Mouse (Mus musculus) stomach, embryonic 14.5 days (tissue): ENCODE measurements around the gene Prss58. TPM values are rescaled to one million over a fixed set of nuclear protein-coding genes. Genes with fewer than 3 reads are reported as not detected.

Source experiments
- ATAC-seq: fragments of 200-750 bp; cut with Nextera tagmentation; 2 replicates; pipeline ENCODE4 v1.8.0; 2017; ENCODE audit warnings: low read depth, moderate TSS enrichment; ENCODE audit not compliant: insufficient number of reproducible peaks, insufficient read depth, low FRiP score
- H3K27ac ChIP-seq: fragments of 300-500 bp; sonication (generic); 2 replicates; pipeline ENCODE4 v1.5.1; 2014; ENCODE audit warnings: mild to moderate bottlenecking, low read length, moderate library complexity, mixed read lengths
- H3K27me3 ChIP-seq: fragments of 300-500 bp; sonication (generic); 2 replicates; pipeline ENCODE4 v1.6.1; 2014; ENCODE audit warnings: low read length, control low read depth, mixed read lengths; ENCODE audit not compliant: control insufficient read depth, insufficient read depth
- H3K36me3 ChIP-seq: fragments of 300-500 bp; sonication (generic); 2 replicates; pipeline ENCODE4 v1.6.1; 2014; ENCODE audit warnings: mild to moderate bottlenecking, control low read depth, low read length, moderate library complexity, mixed read lengths; ENCODE audit not compliant: control insufficient read depth, insufficient read depth
- H3K4me1 ChIP-seq: fragments of 300-500 bp; sonication (generic); 2 replicates; pipeline ENCODE4 v1.6.1; 2014; ENCODE audit warnings: low read length, control low read depth, mixed read lengths; ENCODE audit not compliant: control insufficient read depth, insufficient read depth
- H3K4me2 ChIP-seq: fragments of 300-500 bp; sonication (generic); replicated peaks from 2 replicates; pipeline ENCODE4 v1.6.1; 2014; ENCODE audit warnings: low read depth, low read length, control low read depth
- H3K4me3 ChIP-seq: fragments of 300-500 bp; sonication (generic); 2 replicates; pipeline ENCODE4 v1.5.1; 2014; ENCODE audit warnings: low read depth, low read length, control low read depth
- H3K9ac ChIP-seq: fragments of 300-500 bp; sonication (generic); replicated peaks from 2 replicates; pipeline ENCODE4 v1.6.1; 2014; ENCODE audit warnings: low read depth, mild to moderate bottlenecking, control low read depth, low read length, moderate library complexity, mixed read lengths
- H3K9me3 ChIP-seq: fragments of 300-500 bp; sonication (generic); 2 replicates; pipeline ENCODE4 v1.6.1; 2016; ENCODE audit warnings: low read depth, low read length, control low read depth; ENCODE audit not compliant: control insufficient read depth
- WGBS: fragments of 180-500 bp; shearing (Covaris S2); extraction: QIAGEN DNeasy Blood & Tissue Kit; methylation state at CpG from one replicate; pipeline ENCODE4 v1.1.7; 2014; 5-methylcytosine and 5-hydroxymethylcytosine counted together
- polyA plus RNA-seq: library from polyadenylated mRNA; unstranded; fragments of >200 nt; fragmentation: Nextera tagmentation; extraction: Ambion mirVana; gene quantifications from 2 replicates; pipeline ENCODE4 v1.2.1, GENCODE M21; 2014

Gene Prss58
- not detected in 2 replicates for polyA plus RNA-seq

DNA sequence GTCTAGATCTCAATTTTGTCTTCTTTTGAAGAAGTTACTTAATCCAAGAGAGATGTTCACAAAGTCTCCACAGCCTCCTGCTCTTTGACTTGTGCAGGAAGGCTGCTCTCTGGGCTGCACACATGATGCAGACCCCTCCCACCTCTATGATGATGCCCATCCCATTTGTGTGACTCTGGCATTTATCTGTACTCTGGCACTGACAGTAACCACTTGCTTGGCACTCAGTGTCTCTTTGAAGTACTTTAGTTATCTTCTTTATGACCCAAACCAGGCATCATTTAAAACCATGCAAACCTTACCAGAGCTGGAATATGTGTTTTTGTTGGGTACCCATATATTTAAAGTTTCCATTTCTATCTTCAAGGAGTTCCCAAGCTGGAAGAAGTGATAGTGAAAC is at the start of gene Prss58:
Gene Prss58, minus strand, starts transcription at position 101 of the 400 bp plus-strand sequence.
- H3K36me3 ChIP-seq = no peaks in the 10 kb centered on the region
- no peaks in the 10 kb centered on the region for H3K27me3 ChIP-seq
- no peaks in the 10 kb centered on the region for H3K9me3 ChIP-seq
- H3K4me2 ChIP-seq = no peak within 1 kb of the TSS
- no peaks in the 10 kb centered on the region for H3K4me1 ChIP-seq
- H3K27ac ChIP-seq = no peak within 1 kb of the TSS
- no peak within 1 kb of the TSS for H3K9ac ChIP-seq
- no peak within 1 kb of the TSS for H3K4me3 ChIP-seq
- ATAC-seq = no peak

DNA sequence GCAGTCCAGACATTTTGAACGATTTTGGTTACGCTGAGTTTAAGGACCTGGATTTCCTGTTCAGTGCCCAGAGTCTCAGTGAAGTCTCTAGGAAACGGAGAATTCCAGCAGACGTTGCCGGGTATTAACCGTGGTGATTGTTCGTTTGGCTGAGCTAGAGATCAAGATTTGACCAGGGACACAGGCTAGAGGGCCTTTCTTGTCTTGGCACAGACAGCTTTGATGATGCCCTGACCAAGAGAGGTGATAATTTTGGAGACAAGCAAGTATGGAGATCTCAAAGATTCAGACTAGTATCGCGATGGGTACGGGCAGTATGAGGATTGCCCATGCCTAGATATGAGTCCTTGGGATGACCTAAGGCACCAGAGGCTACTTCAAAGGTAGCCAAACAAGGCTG is 40.3 kb upstream of the Prss58 start, which contains the start of gene 1700074P13Rik:
Gene 1700074P13Rik, minus strand, starts transcription at position 101 of the 400 bp plus-strand sequence.
- H3K27me3 ChIP-seq = no peaks in the 10 kb centered on the region
- no peaks in the 10 kb centered on the region for H3K36me3 ChIP-seq
- no peak within 1 kb of the TSS for H3K27ac ChIP-seq
- H3K4me3 ChIP-seq = no peak within 1 kb of the TSS
- H3K4me1 ChIP-seq = no peaks in the 10 kb centered on the region
- 95% methylated on average over 10 of the region's 10 CpGs for WGBS
- no peak within 1 kb of the TSS for H3K9ac ChIP-seq
- no peak for ATAC-seq
- no peaks in the 10 kb centered on the region for H3K9me3 ChIP-seq
- no peak within 1 kb of the TSS for H3K4me2 ChIP-seq

DNA sequence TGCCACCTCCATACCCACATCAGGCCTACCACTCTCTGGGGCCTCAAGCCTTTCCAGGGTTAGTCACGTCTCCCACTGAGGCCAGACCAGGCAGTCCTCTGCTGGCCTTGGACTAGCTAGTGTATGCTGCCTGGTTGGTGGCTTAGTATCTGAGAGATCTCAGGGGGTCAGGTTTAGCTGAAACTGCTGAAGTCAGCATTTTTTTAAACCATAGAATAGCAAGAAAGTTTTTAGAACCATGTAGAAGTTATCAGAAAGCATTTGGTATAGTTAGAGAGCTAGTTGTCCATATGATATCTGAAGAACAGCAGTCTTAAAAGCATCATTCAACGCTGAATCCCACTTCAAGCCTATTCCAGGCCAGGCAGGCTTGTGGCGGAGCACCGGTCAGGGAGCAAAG is 19.8 kb upstream of the Prss58 start:
- H3K27me3 ChIP-seq = no peaks in the 10 kb centered on the region
- H3K4me1 ChIP-seq = no peaks in the 10 kb centered on the region
- H3K4me2 ChIP-seq = no peak overlapping the region
- 80% methylated on average over 4 of the region's 4 CpGs for WGBS
- H3K27ac ChIP-seq = no peak overlapping the region
- no peak overlapping the region for H3K4me3 ChIP-seq
- H3K9ac ChIP-seq = no peak overlapping the region
- no peaks in the 10 kb centered on the region for H3K36me3 ChIP-seq
- ATAC-seq = no peak
- no peaks in the 10 kb centered on the region for H3K9me3 ChIP-seq

- 67% methylated on average over 1 of the region's 1 CpGs for WGBS
- Histone ChIP-seq H3K4me2 (no peak overlapping the region), H3K9me3 (no peaks in the 10 kb centered on the region), H3K4me3 (no peak overlapping the region), H3K27ac (no peak overlapping the region), H3K27me3 (no peaks in the 10 kb centered on the region), H3K4me1 (no peaks in the 10 kb centered on the region), H3K36me3 (no peaks in the 10 kb centered on the region), H3K9ac (no peak overlapping the region)
- no peak for ATAC-seq
Observed at GRCm38 (mm10) chr6:40894716-40895115, 5.5 kb downstream of the Prss58 start.

- no peak overlapping the region for H3K4me3 ChIP-seq
- WGBS = 42% methylated on average over 7 of the region's 7 CpGs
- no peak overlapping the region for H3K27ac ChIP-seq
- ATAC-seq = no peak
- no peaks in the 10 kb centered on the region for H3K4me1 ChIP-seq
- no peak overlapping the region for H3K9ac ChIP-seq
- H3K27me3 ChIP-seq = no peaks in the 10 kb centered on the region
- no peak overlapping the region for H3K4me2 ChIP-seq
- no peaks in the 10 kb centered on the region for H3K9me3 ChIP-seq
- H3K36me3 ChIP-seq = no peaks in the 10 kb centered on the region
Observed at GRCm38 (mm10) chr6:40893577-40893976, 6.6 kb downstream of the Prss58 start.

DNA sequence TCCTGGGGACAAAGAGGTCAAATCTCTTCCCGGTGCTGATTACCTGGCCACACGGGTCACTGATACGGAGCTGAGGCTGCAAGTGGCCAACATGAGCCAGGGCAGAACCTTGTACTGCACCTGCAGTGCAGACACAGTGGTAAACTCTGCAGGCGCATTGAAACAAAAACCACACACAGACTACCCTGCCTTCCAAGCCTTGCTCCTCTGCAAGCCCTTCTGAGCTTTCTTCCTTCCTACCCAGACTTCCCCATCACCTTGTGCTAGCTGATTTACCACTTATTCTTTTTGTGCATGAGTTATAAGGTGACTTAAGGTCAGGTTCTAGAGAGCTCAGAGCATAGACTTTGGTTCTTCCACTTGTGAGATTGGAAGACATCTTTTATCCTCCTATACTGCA is 8.4 kb downstream of the Prss58 start:
- H3K4me2 ChIP-seq = no peak overlapping the region

GRCm38 (mm10) chr6:40890973-40891372 is 9.2 kb downstream of the Prss58 start:
- no peak for ATAC-seq
- Histone ChIP-seq H3K4me1 (no peaks in the 10 kb centered on the region), H3K4me2 (no peak overlapping the region), H3K36me3 (no peaks in the 10 kb centered on the region), H3K9ac (no peak overlapping the region), H3K27ac (no peak overlapping the region), H3K4me3 (no peak overlapping the region), H3K27me3 (no peaks in the 10 kb centered on the region), H3K9me3 (no peaks in the 10 kb centered on the region)
- 61% methylated on average over 1 of the region's 1 CpGs for WGBS

More for the DNA sequence above, 8.4 kb downstream of the Prss58 start:
- H3K4me1 ChIP-seq = no peaks in the 10 kb centered on the region
- 80% methylated on average over 4 of the region's 4 CpGs for WGBS
- H3K36me3 ChIP-seq = no peaks in the 10 kb centered on the region
- H3K27me3 ChIP-seq = no peaks in the 10 kb centered on the region
- H3K9me3 ChIP-seq = no peaks in the 10 kb centered on the region
- no peak for ATAC-seq
- H3K27ac ChIP-seq = no peak overlapping the region
- no peak overlapping the region for H3K4me3 ChIP-seq
- H3K9ac ChIP-seq = no peak overlapping the region

GRCm38 (mm10) chr6:40887394-40887793 is 12.8 kb downstream of the Prss58 start, which contains the start of gene Moxd2:
Moxd2 (minus strand) TSS chr6:40887494.
- no peak for ATAC-seq
- Histone ChIP-seq H3K9me3 (no peaks in the 10 kb centered on the region), H3K27ac (no peak within 1 kb of the TSS), H3K27me3 (no peaks in the 10 kb centered on the region), H3K36me3 (no peaks in the 10 kb centered on the region), H3K4me2 (no peak within 1 kb of the TSS), H3K9ac (no peak within 1 kb of the TSS), H3K4me1 (no peaks in the 10 kb centered on the region), H3K4me3 (no peak within 1 kb of the TSS)
- 90% methylated on average over 3 of the region's 3 CpGs for WGBS

DNA sequence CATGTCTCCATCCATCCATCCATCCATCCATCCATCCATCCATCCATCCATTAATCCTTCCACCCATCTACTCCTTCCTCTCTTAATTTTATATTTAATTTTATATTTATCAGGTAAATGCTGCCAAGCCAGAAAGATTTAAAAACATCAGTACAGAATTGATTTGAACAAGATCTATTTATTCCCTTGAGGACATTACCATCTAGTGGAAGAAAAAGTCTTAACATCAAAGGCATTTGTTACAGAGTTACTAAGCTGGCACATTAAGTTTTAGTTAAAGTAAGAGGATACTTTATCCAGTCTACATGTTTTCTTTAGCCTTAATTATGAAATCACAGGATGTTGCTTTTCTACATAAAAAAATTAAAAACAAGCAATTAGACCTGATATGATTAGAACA is 54.9 kb downstream of the Prss58 start:
- Histone ChIP-seq H3K27ac (no peak overlapping the region), H3K4me1 (no peaks in the 10 kb centered on the region), H3K4me2 (no peak overlapping the region), H3K9ac (no peak overlapping the region), H3K9me3 (no peaks in the 10 kb centered on the region), H3K27me3 (no peaks in the 10 kb centered on the region), H3K36me3 (no peaks in the 10 kb centered on the region), H3K4me3 (no peak overlapping the region)
- no peak for ATAC-seq
